Mouse (Mus musculus) myocyte (in vitro differentiated cells): ENCODE data around the gene Kcnc3.

ENCODE experiments used
- CEBPB ChIP-seq: IDR thresholded peaks from 2 replicates; pipeline ENCODE4 v1.6.1; 2011; ENCODE audit warnings: mild to moderate bottlenecking, moderate library complexity; ENCODE audit not compliant: poor library complexity, insufficient read depth, severe bottlenecking
- E2F4 ChIP-seq: IDR thresholded peaks from one replicate; pipeline ENCODE4 v1.6.1; 2011; ENCODE audit warnings: mild to moderate bottlenecking, control low read depth, moderate library complexity; ENCODE audit not compliant: insufficient read depth
- MAX ChIP-seq: IDR thresholded peaks from one replicate; pipeline ENCODE4 v1.6.1; 2011; ENCODE audit warnings: low read depth, mild to moderate bottlenecking, control low read depth
- MYOD1 ChIP-seq, 3 experiments: IDR thresholded peaks; one replicate each; pipeline ENCODE4 v1.6.1; 2011; ENCODE audit warnings: control low read depth in 2 of 3, low read depth in 2 of 3, mild to moderate bottlenecking in 2 of 3, moderate library complexity in 1 of 3; ENCODE audit not compliant: insufficient read length in 2 of 3, control insufficient read depth in 1 of 3
- MYOG ChIP-seq, 3 experiments: IDR thresholded peaks; one replicate each; pipeline ENCODE4 v1.6.1; 2011; ENCODE audit warnings: control low read depth in 2 of 3, low read depth in 2 of 3, mild to moderate bottlenecking in 2 of 3; ENCODE audit not compliant: insufficient read length in 2 of 3, control insufficient read depth in 1 of 3, insufficient read depth in 1 of 3
- POLR2A ChIP-seq: IDR thresholded peaks from one replicate; pipeline ENCODE4 v1.6.1; 2011; ENCODE audit warnings: low read depth, mild to moderate bottlenecking, control low read depth, moderate library complexity; ENCODE audit not compliant: insufficient read length
- POLR2AphosphoS2 ChIP-seq: IDR thresholded peaks from one replicate; pipeline ENCODE4 v1.6.1; 2011; ENCODE audit warnings: low read depth, control low read depth; ENCODE audit not compliant: insufficient read length
- REST ChIP-seq: IDR thresholded peaks from one replicate; pipeline ENCODE4 v1.6.1; 2011; ENCODE audit warnings: mild to moderate bottlenecking, control low read depth, moderate library complexity; ENCODE audit not compliant: insufficient read depth, insufficient read length
- SRF ChIP-seq: IDR thresholded peaks from one replicate; pipeline ENCODE4 v1.6.1; 2011; ENCODE audit warnings: low read depth; ENCODE audit not compliant: control insufficient read depth, insufficient read length
- TCF12 ChIP-seq: IDR thresholded peaks from one replicate; pipeline ENCODE4 v1.6.1; 2011; ENCODE audit warnings: mild to moderate bottlenecking, control low read depth; ENCODE audit not compliant: poor library complexity, insufficient read depth, severe bottlenecking
- TCF3 ChIP-seq: IDR thresholded peaks from one replicate; pipeline ENCODE4 v1.6.1; 2011; ENCODE audit warnings: low read depth, control low read depth; ENCODE audit not compliant: insufficient read length
- USF1 ChIP-seq: IDR thresholded peaks from one replicate; pipeline ENCODE4 v1.6.1; 2011; ENCODE audit warnings: low read depth, mild to moderate bottlenecking, control low read depth, moderate library complexity

DNA sequence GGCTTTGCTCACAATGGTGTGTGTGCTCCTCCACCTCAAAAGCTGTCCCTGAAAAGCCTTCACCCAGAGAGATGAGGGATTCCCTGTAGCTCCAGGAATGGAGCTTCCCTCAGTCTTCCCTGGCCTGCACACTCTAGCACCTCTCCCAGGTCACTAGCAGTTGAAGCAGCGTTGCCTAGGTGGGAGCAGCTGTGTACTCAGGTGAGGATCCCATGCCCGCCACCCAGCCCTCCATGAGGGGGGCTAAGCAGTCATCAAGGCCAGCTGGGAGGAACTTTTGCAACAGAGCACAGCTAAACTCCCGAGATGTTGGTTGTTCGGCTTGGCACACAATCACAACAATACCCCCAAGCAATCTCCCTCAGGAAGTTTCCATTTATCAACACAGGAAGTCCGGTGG lies 7.8 kb upstream of the Kcnc3 start:
- TF ChIP-seq SRF (no peak), MYOG (IDR thresholded peaks at IDR 0.05; ENCODE audit: control insufficient read depth in 1 of 3, insufficient read depth in 1 of 3, insufficient read length in 2 of 3, low read depth in 2 of 3) (no peak), CEBPB (no peak), USF1 (no peak), POLR2A (no peak), MYOD1 (IDR thresholded peaks at IDR 0.05; ENCODE audit: control insufficient read depth in 1 of 3, insufficient read length in 2 of 3, low read depth in 2 of 3) (no peak), POLR2AphosphoS2 (no peak), TCF12 (no peak), MAX (no peak), E2F4 (no peak), TCF3 (no peak), REST (no peak)
